Mouse (Mus musculus): ENCODE data around the gene Cd2bp2. TPM values are rescaled to one million over a fixed set of nuclear protein-coding genes. Genes with fewer than 3 reads are reported as not detected.
A peak's percentile ranks its signal among the peaks of the same experiment; 100 is the strongest.

Gene Cd2bp2
- polyA plus RNA-seq, 1 experiment from 2014 or later, result 88.2 TPM

GRCm38 (mm10) chr7:127194633-127195029 is 1.2 kb downstream of the Cd2bp2 start:
- H3K4me3 ChIP-seq (replicated peaks; ENCODE audit: low read length), result peak overlapping the region; percentile 70
- H3K27me3 ChIP-seq (replicated peaks; ENCODE audit: control insufficient read depth, insufficient read depth, low read length), result no peaks in the 10 kb centered on the region
- H3K9ac ChIP-seq (replicated peaks; ENCODE audit: low read depth, low read length), result peak overlapping the region; percentile 71
- no peak overlapping the region for H3K27ac ChIP-seq (ENCODE audit: low read length)
- peak overlapping the region; percentile 96 for H3K4me2 ChIP-seq (ENCODE audit: low read length)
- H3K36me3 ChIP-seq (ENCODE audit: control insufficient read depth, insufficient read depth), result peaks cover 45% of the 10 kb centered on the region
- 85% methylated on average over 7 of the region's 7 CpGs for WGBS
- H3K9me3 ChIP-seq (ENCODE audit: control insufficient read depth, low read length), result no peaks in the 10 kb centered on the region
- no peak for ATAC-seq
- peaks cover 21% of the 10 kb centered on the region for H3K4me1 ChIP-seq (replicated peaks; ENCODE audit: control insufficient read depth, insufficient read depth, low read length)

DNA sequence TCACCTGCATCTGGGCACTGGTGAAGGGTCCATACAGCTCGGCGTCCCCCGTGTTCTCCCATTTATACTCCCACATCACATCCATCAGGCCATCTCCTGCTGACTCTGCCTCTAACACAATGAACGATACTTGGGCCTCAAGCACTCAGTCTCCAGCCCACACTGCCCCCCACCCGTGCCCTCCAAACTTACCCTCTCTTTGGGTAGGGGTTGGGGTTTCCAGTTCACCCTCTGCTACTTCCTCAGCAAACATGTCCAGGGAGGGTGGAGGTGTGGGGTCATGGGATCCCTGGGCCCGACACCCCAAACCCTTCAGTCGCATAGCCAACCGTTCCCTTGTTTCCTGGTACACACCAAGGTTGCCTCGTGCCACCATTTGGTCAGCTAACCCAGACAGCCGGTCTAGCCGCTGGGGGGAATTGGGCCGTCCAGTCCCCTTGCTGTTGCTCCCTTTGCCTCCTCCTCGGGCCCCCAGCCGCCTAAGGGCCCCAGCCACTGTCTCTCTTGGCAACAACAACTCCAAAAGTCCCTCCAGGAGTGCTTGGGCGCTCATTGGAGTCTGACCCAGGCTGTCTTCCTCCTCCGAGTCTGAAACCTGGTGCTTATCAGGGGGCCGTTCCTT is 1.7 kb downstream of the Cd2bp2 start:
- H3K4me2 ChIP-seq (ENCODE audit: low read length), result no peak overlapping the region
- H3K27ac ChIP-seq (ENCODE audit: low read length), result no peak overlapping the region
- H3K27me3 ChIP-seq (replicated peaks; ENCODE audit: control insufficient read depth, insufficient read depth, low read length), result no peaks in the 10 kb centered on the region
- peaks cover 21% of the 10 kb centered on the region for H3K4me1 ChIP-seq (replicated peaks; ENCODE audit: control insufficient read depth, insufficient read depth, low read length)
- no peak overlapping the region for H3K9ac ChIP-seq (replicated peaks; ENCODE audit: low read depth, low read length)
- ATAC-seq, result no peak
- 95% methylated on average over 17 of the region's 17 CpGs for WGBS
- no peak overlapping the region for H3K4me3 ChIP-seq (replicated peaks; ENCODE audit: low read length)
- no peaks in the 10 kb centered on the region for H3K9me3 ChIP-seq (ENCODE audit: control insufficient read depth, low read length)
- peaks cover 40% of the 10 kb centered on the region for H3K36me3 ChIP-seq (ENCODE audit: control insufficient read depth, insufficient read depth)

DNA sequence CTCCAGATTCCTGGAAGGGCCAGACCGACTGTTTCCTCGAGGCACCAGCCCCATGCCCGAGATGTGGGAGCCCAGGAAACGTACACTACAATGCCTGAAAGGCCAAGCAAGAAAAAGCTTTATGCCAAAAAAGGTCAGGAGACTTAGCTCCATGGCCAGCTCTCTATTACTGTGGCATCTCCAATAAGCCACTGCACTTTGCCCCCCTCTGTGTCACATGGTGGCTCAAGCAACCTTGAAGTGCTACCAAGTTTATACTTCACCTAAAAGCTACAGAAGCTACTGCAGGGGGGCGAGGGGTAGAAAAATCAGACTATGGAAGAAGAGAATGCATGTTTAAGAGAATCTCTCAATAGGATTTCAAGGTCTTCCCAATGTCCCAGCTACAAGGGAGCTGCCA is 2.9 kb downstream of the Cd2bp2 start:
- H3K9ac ChIP-seq (replicated peaks; ENCODE audit: low read depth, low read length), result no peak overlapping the region
- peaks cover 30% of the 10 kb centered on the region for H3K36me3 ChIP-seq (ENCODE audit: control insufficient read depth, insufficient read depth)
- no peak overlapping the region for H3K27ac ChIP-seq (ENCODE audit: low read length)

GRCm38 (mm10) chr7:127190672-127191071 is 5.2 kb downstream of the Cd2bp2 start:
- Histone ChIP-seq H3K27me3 (replicated peaks; ENCODE audit: control insufficient read depth, insufficient read depth, low read length) (no peaks in the 10 kb centered on the region), H3K4me2 (ENCODE audit: low read length) (no peak overlapping the region), H3K27ac (ENCODE audit: low read length) (no peak overlapping the region), H3K9ac (replicated peaks; ENCODE audit: low read depth, low read length) (no peak overlapping the region), H3K4me1 (replicated peaks; ENCODE audit: control insufficient read depth, insufficient read depth, low read length) (peaks cover 12% of the 10 kb centered on the region), H3K9me3 (ENCODE audit: control insufficient read depth, low read length) (no peaks in the 10 kb centered on the region), H3K4me3 (replicated peaks; ENCODE audit: low read length) (no peak overlapping the region), H3K36me3 (ENCODE audit: control insufficient read depth, insufficient read depth) (peaks cover 24% of the 10 kb centered on the region)
- ATAC-seq, result no peak
- 84% methylated on average over 6 of the region's 6 CpGs for WGBS

More for the DNA sequence above, 2.9 kb downstream of the Cd2bp2 start:
- no peaks in the 10 kb centered on the region for H3K27me3 ChIP-seq (replicated peaks; ENCODE audit: control insufficient read depth, insufficient read depth, low read length)
- no peak overlapping the region for H3K4me2 ChIP-seq (ENCODE audit: low read length)
- no peak overlapping the region for H3K4me3 ChIP-seq (replicated peaks; ENCODE audit: low read length)
- ATAC-seq, result no peak
- H3K4me1 ChIP-seq (replicated peaks; ENCODE audit: control insufficient read depth, insufficient read depth, low read length), result peaks cover 21% of the 10 kb centered on the region
- WGBS, result 92% methylated on average over 5 of the region's 5 CpGs
- H3K9me3 ChIP-seq (ENCODE audit: control insufficient read depth, low read length), result no peaks in the 10 kb centered on the region

DNA sequence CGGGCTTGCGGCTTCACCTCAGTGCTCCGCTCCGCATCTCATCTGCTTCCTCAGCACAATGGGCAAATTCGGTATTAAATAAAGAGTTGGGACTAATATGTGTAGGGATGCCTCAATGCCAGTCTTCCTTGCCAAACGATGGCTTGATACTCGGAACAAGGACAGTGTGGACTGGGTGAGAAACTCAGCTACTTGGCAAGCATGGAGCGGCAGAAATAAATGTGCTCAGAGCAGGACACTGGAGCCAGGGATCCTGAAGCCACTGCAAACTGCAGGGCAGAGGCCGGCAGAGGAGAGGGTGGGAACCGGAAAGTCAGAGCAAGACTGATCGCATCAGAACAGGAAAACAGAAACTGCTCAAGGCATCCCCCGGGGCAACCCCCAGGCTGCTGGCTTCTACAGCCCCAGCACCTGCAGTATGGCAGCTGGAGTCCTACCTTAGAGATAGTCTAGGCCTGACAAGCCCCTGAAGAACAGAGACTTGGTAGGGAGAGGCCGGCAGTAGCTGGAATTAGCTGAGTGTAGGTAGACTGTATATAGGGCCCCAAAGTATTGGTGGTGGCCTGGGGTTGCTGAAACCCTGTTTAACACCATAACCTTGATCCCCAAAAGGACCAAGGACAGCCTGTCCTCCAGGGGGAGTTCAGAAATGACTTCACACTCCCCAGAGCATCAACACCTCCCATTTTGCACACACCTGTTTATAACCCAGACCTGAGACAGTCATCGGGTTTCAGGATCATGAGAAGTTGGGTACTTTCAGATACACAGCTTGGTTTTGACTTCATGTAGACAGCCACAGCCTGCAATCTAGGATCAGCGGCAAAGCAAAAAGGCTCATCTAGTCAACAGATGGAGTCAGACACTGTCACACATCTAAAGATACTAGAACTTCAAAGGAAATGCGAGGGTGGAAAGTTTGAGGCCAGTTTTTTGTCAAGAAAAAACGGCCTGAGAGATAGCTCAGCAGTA is 7.3 kb downstream of the Cd2bp2 start:
- H3K27ac ChIP-seq (ENCODE audit: low read length), result no peak overlapping the region
- no peak overlapping the region for H3K9ac ChIP-seq (replicated peaks; ENCODE audit: low read depth, low read length)
- ATAC-seq, result no peak
- no peaks in the 10 kb centered on the region for H3K9me3 ChIP-seq (ENCODE audit: control insufficient read depth, low read length)
- 87% methylated on average over 17 of the region's 17 CpGs for WGBS
- H3K4me2 ChIP-seq (ENCODE audit: low read length), result no peak overlapping the region
- H3K36me3 ChIP-seq (ENCODE audit: control insufficient read depth, insufficient read depth), result peaks cover 19% of the 10 kb centered on the region
- no peak overlapping the region for H3K4me3 ChIP-seq (replicated peaks; ENCODE audit: low read length)
- H3K4me1 ChIP-seq (replicated peaks; ENCODE audit: control insufficient read depth, insufficient read depth, low read length), result no peaks in the 10 kb centered on the region
- H3K27me3 ChIP-seq (replicated peaks; ENCODE audit: control insufficient read depth, insufficient read depth, low read length), result no peaks in the 10 kb centered on the region

- no peak for ATAC-seq
- H3K9ac ChIP-seq (replicated peaks; ENCODE audit: low read depth, low read length), result no peak overlapping the region
- no peak overlapping the region for H3K27ac ChIP-seq (ENCODE audit: low read length)
- H3K27me3 ChIP-seq (replicated peaks; ENCODE audit: control insufficient read depth, insufficient read depth, low read length), result no peaks in the 10 kb centered on the region
- no peak overlapping the region for H3K4me2 ChIP-seq (ENCODE audit: low read length)
- peaks cover 10% of the 10 kb centered on the region for H3K36me3 ChIP-seq (ENCODE audit: control insufficient read depth, insufficient read depth)
- H3K4me3 ChIP-seq (replicated peaks; ENCODE audit: low read length), result no peak overlapping the region
- H3K4me1 ChIP-seq (replicated peaks; ENCODE audit: control insufficient read depth, insufficient read depth, low read length), result no peaks in the 10 kb centered on the region
- 78% methylated on average over 10 of the region's 10 CpGs for WGBS
- no peaks in the 10 kb centered on the region for H3K9me3 ChIP-seq (ENCODE audit: control insufficient read depth, low read length)
These were observed 8.5 kb downstream of the Cd2bp2 start for GRCm38 (mm10) chr7:127187351-127187750.

- 67% methylated on average over 3 of the region's 3 CpGs for WGBS
- Histone ChIP-seq H3K27ac (ENCODE audit: low read length) (no peak overlapping the region), H3K4me1 (replicated peaks; ENCODE audit: control insufficient read depth, insufficient read depth, low read length) (no peaks in the 10 kb centered on the region), H3K9me3 (ENCODE audit: control insufficient read depth, low read length) (no peaks in the 10 kb centered on the region), H3K4me2 (ENCODE audit: low read length) (no peak overlapping the region), H3K36me3 (ENCODE audit: control insufficient read depth, insufficient read depth) (no peaks in the 10 kb centered on the region), H3K9ac (replicated peaks; ENCODE audit: low read depth, low read length) (no peak overlapping the region), H3K27me3 (replicated peaks; ENCODE audit: control insufficient read depth, insufficient read depth, low read length) (no peaks in the 10 kb centered on the region), H3K4me3 (replicated peaks; ENCODE audit: low read length) (no peak overlapping the region)
- no peak for ATAC-seq
These were observed 10.2 kb downstream of the Cd2bp2 start for GRCm38 (mm10) chr7:127185601-127186000.

DNA sequence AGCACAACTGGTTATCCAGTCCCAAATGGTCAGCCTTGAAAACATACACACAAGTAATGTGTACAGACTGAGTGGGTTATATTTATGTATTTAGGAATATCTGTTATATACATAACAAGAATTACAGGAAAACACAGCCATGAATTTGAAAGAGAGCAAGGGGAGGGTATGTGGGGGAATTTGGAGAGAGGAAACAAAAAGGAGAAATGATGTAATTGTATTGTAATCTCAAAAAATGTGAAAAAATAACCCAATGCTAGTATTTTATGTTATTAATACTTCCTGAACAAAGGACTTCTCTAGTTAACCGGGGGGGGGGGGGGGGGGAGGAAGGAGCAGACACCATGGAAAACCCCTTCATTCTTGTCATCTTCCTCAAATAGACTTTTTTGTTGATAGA is 11.1 kb downstream of the Cd2bp2 start:
- Histone ChIP-seq H3K36me3 (ENCODE audit: control insufficient read depth, insufficient read depth) (no peaks in the 10 kb centered on the region), H3K9ac (replicated peaks; ENCODE audit: low read depth, low read length) (no peak overlapping the region), H3K4me3 (replicated peaks; ENCODE audit: low read length) (no peak overlapping the region), H3K4me2 (ENCODE audit: low read length) (no peak overlapping the region), H3K27ac (ENCODE audit: low read length) (no peak overlapping the region), H3K27me3 (replicated peaks; ENCODE audit: control insufficient read depth, insufficient read depth, low read length) (no peaks in the 10 kb centered on the region), H3K4me1 (replicated peaks; ENCODE audit: control insufficient read depth, insufficient read depth, low read length) (no peaks in the 10 kb centered on the region), H3K9me3 (ENCODE audit: control insufficient read depth, low read length) (no peaks in the 10 kb centered on the region)
- ATAC-seq, result no peak
- no CpG with 5 or more reads among the region's 1 CpGs for WGBS

DNA sequence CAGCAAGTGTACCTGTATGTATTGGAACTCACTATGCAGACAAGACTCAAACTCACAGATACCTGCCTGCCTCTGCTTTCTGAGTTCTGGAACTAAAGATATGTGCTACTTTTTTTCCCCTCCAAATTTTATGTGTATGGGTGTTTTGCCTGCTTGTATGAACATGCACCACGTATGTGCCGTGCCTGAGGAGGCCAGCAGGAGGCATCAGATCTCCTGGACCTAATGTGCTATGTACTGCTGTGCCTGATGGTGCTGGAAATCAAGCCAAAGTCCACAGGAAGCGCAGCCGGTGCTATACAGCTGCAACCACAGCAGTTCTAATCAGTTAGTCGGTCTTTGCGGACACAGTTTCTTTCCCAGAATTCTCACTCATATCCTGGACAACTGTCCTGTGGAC is 12.0 kb downstream of the Cd2bp2 start:
- Histone ChIP-seq H3K36me3 (ENCODE audit: control insufficient read depth, insufficient read depth) (no peaks in the 10 kb centered on the region), H3K4me1 (replicated peaks; ENCODE audit: control insufficient read depth, insufficient read depth, low read length) (no peaks in the 10 kb centered on the region), H3K27ac (ENCODE audit: low read length) (no peak overlapping the region), H3K9ac (replicated peaks; ENCODE audit: low read depth, low read length) (no peak overlapping the region), H3K4me2 (ENCODE audit: low read length) (no peak overlapping the region), H3K9me3 (ENCODE audit: control insufficient read depth, low read length) (no peaks in the 10 kb centered on the region), H3K4me3 (replicated peaks; ENCODE audit: low read length) (no peak overlapping the region), H3K27me3 (replicated peaks; ENCODE audit: control insufficient read depth, insufficient read depth, low read length) (no peaks in the 10 kb centered on the region)
- ATAC-seq, result no peak
- 79% methylated on average over 6 of the region's 6 CpGs for WGBS

Data from forebrain, embryonic 16.5 days (tissue).